Mouse (Mus musculus) skeletal muscle tissue, adult 2 months (tissue): ENCODE data around the gene Gm29797.

ENCODE experiments used
- DNase-seq: peaks from one replicate; pipeline ENCODE4 v3.0.0-alpha.2; 2012; ENCODE audit warnings: low read depth, low spot score

Gene Gm29797

DNA sequence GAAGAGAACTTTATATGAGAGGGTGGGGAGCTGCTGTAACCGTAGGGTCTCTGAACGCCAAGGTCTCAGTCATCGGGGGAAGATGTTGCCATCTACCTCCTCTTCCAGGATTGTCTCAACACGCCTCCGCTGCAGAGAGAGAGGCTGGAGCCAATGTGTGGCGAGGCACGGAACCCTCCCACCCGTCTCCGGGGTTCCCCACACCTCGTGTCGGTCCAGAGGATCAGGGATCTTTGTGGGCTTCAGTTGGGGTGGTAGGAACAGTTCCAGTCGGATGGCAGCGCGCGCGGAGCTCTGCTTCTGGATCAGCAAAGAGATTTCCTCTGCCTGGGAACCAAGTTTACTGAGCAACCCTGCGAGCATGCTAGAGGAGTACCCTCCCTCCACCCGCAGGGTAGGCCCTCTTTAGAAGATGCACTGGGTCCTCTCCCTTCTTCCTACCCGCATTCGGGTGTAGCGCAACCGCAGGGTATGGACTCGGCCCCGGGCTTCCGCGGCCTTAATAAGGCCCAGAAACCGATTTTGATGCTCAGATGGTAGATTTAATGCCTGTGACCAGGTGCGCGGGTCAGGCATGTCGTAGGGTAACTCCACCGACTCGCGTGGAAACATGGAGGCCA lies 40.1 kb downstream of the Gm29797 start:
- DNase-seq = no peak

- DNase-seq = no peak
Measured at GRCm38 (mm10) chr2:181698241-181698640, 41.4 kb downstream of the Gm29797 start, which contains the start of gene Lkaaear1. Gene Lkaaear1, minus strand, starts transcription at chr2:181698442.

DNA sequence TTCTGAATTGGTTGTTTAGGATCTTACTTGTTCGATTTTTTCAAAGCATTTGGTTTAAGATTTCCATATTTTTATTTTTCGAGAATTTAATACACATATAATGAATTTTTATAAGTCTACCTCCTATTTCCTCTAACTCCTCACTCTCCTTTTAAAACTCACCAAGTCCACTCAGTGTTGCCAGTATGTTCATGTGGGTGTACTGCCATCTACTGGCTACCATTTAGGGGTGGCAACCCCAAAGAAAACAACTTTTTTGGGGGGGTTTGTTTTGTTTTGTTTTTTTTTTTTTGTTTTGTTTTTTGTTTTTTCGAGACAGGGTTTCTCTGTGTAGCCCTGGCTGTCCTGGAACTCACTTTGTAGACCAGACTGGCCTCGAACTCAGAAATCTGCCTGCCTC lies 49.8 kb downstream of the Gm29797 start:
- no peak for DNase-seq
